Mouse (Mus musculus) MEL (cell line): ENCODE results near the gene Mob3b. TPM values are rescaled to one million over a fixed set of nuclear protein-coding genes. Genes with fewer than 3 reads are reported as not detected.
A peak's percentile ranks its signal among the peaks of the same experiment; 100 is the strongest.

Source experiments
- DNase-seq: peaks from one replicate; pipeline ENCODE4 v3.0.0; 2011; ENCODE audit warnings: low read depth, low spot score
- H3K27ac ChIP-seq: 2 replicates; pipeline ENCODE4 v1.5.1; 2012; ENCODE audit warnings: low read depth, mild to moderate bottlenecking, control low read depth, low read length, moderate library complexity; ENCODE audit not compliant: control insufficient read depth
- H3K27me3 ChIP-seq, 2 experiments: fragments of 150-350 bp in 1 of 2; sonication (generic) in 1 of 2; 2 replicates each; pipeline ENCODE4 v1.6.1; 2012; ENCODE audit warnings: low read length in 2 of 2, mild to moderate bottlenecking in 2 of 2, improper control_type of control experiment in 1 of 2, moderate library complexity in 1 of 2; ENCODE audit not compliant: insufficient read depth in 2 of 2, control insufficient read depth in 1 of 2
- H3K36me3 ChIP-seq, 2 experiments: 2 replicates each; pipeline ENCODE4 v1.6.1; 2012 to 2014; ENCODE audit warnings: low read length in 2 of 2, improper control_type of control experiment in 1 of 2, inconsistent platforms in 1 of 2, mild to moderate bottlenecking in 1 of 2; ENCODE audit not compliant: insufficient read depth in 2 of 2, control insufficient read depth in 1 of 2
- H3K4me1 ChIP-seq, 2 experiments: fragments of 150-350 bp in 1 of 2; sonication (generic) in 1 of 2; 2 replicates each; pipeline ENCODE4 v1.6.1; 2012; ENCODE audit warnings: low read length in 2 of 2, improper control_type of control experiment in 1 of 2, mild to moderate bottlenecking in 1 of 2; ENCODE audit not compliant: insufficient read depth in 2 of 2, control insufficient read depth in 1 of 2
- H3K4me3 ChIP-seq, 2 experiments: fragments of 150-350 bp in 1 of 2; sonication (generic) in 1 of 2; 2 replicates each; pipeline ENCODE4 v1.5.1; 2012; ENCODE audit warnings: low read depth in 2 of 2, low read length in 2 of 2, mild to moderate bottlenecking in 2 of 2, moderate library complexity in 2 of 2, control low read depth in 1 of 2, improper control_type of control experiment in 1 of 2; ENCODE audit not compliant: control insufficient read depth in 1 of 2, insufficient read depth in 1 of 2
- H3K79me2 ChIP-seq: 2 replicates; pipeline ENCODE4 v1.6.1; 2012; ENCODE audit warnings: mild to moderate bottlenecking, low read length, moderate library complexity; ENCODE audit not compliant: control insufficient read depth, poor library complexity, insufficient read depth
- H3K9ac ChIP-seq: 2 replicates; pipeline ENCODE4 v1.6.1; 2012; ENCODE audit warnings: low read depth, mild to moderate bottlenecking, control low read depth, low read length, moderate library complexity; ENCODE audit not compliant: control insufficient read depth, poor library complexity, severe bottlenecking
- H3K9me3 ChIP-seq: fragments of 150-350 bp; sonication (generic); replicated peaks from 2 replicates; pipeline ENCODE4 v1.6.1; 2012; ENCODE audit warnings: mild to moderate bottlenecking, low read length, improper control_type of control experiment, moderate library complexity; ENCODE audit not compliant: insufficient read depth
- CHD1 ChIP-seq: IDR thresholded peaks from 2 replicates; pipeline ENCODE4 v1.6.1; 2012; ENCODE audit warnings: low read depth, mild to moderate bottlenecking, inconsistent platforms, low read length, improper control_type of control experiment
- CHD2 ChIP-seq: IDR thresholded peaks from 2 replicates; pipeline ENCODE4 v1.6.1; 2011; ENCODE audit warnings: low read length, improper control_type of control experiment
- CTCF ChIP-seq, 3 experiments: IDR thresholded peaks in 2 of 3; conservative IDR thresholded peaks in 1 of 3; 2 replicates each; pipeline ENCODE4 v1.5.1; 2011 to 2012; ENCODE audit warnings: low read length in 3 of 3, low read depth in 2 of 3, mild to moderate bottlenecking in 2 of 3, improper control_type of control experiment in 1 of 3, inconsistent platforms in 1 of 3, mixed read lengths in 1 of 3, moderate library complexity in 1 of 3; ENCODE audit not compliant: control insufficient read depth in 1 of 3, insufficient read depth in 1 of 3, poor library complexity in 1 of 3, severe bottlenecking in 1 of 3
- EP300 ChIP-seq, 2 experiments: IDR thresholded peaks; 2 replicates each; pipeline ENCODE4 v1.6.1; 2011; ENCODE audit warnings: improper control_type of control experiment in 2 of 2, low read length in 2 of 2, low read depth in 1 of 2, mild to moderate bottlenecking in 1 of 2
- GABPA ChIP-seq: IDR thresholded peaks from 2 replicates; pipeline ENCODE4 v1.6.1; 2012; ENCODE audit warnings: low read depth, mild to moderate bottlenecking, inconsistent platforms, low read length, improper control_type of control experiment, moderate library complexity
- HCFC1 ChIP-seq: IDR thresholded peaks from 2 replicates; pipeline ENCODE4 v1.6.1; 2012; ENCODE audit warnings: low read depth, mild to moderate bottlenecking, inconsistent platforms, low read length, improper control_type of control experiment, moderate library complexity
- MAFK ChIP-seq: IDR thresholded peaks from 2 replicates; pipeline ENCODE4 v1.6.1; 2011; ENCODE audit warnings: low read depth, mild to moderate bottlenecking, low read length, improper control_type of control experiment, borderline replicate concordance
- MAX ChIP-seq: IDR thresholded peaks from 2 replicates; pipeline ENCODE4 v1.6.1; 2011; ENCODE audit warnings: low read length, improper control_type of control experiment
- MAZ ChIP-seq: IDR thresholded peaks from 2 replicates; pipeline ENCODE4 v1.6.1; 2012; ENCODE audit warnings: low read depth, mild to moderate bottlenecking, inconsistent platforms, low read length, improper control_type of control experiment
- MYC ChIP-seq: IDR thresholded peaks from 2 replicates; pipeline ENCODE4 v1.6.1; 2011; ENCODE audit warnings: low read depth, mild to moderate bottlenecking, low read length, improper control_type of control experiment, moderate library complexity
- NRF1 ChIP-seq: IDR thresholded peaks from 2 replicates; pipeline ENCODE4 v1.6.1; 2014; ENCODE audit warnings: low read depth, mild to moderate bottlenecking, inconsistent platforms, low read length, improper control_type of control experiment, moderate library complexity; ENCODE audit not compliant: poor library complexity, insufficient read depth, severe bottlenecking
- RAD21 ChIP-seq: IDR thresholded peaks from 2 replicates; pipeline ENCODE4 v1.6.1; 2011; ENCODE audit warnings: mild to moderate bottlenecking, low read depth, low read length, improper control_type of control experiment
- SMC3 ChIP-seq: IDR thresholded peaks from 2 replicates; pipeline ENCODE4 v1.6.1; 2011; ENCODE audit warnings: low read depth, low read length, improper control_type of control experiment
- TAL1 ChIP-seq: IDR thresholded peaks from 2 replicates; pipeline ENCODE4 v1.6.1; 2012; ENCODE audit warnings: mild to moderate bottlenecking, inconsistent platforms, low read length, moderate library complexity, mixed read lengths
- TCF12 ChIP-seq: IDR thresholded peaks from 2 replicates; pipeline ENCODE4 v1.6.1; 2014; ENCODE audit warnings: low read depth, mild to moderate bottlenecking, inconsistent platforms, low read length, improper control_type of control experiment, moderate library complexity
- polyA plus RNA-seq, 2 experiments: library from polyadenylated mRNA; stranded (reverse) in 1 of 2; unstranded in 1 of 2; fragments of >175 nt in 1 of 2; fragments of >200 nt in 1 of 2; gene quantifications; 2 replicates each; pipeline versions ENCODE4 v1.2.1 to v1.2.4; 2012; ENCODE audit warnings: low replicate concordance in 2 of 2, low read depth in 1 of 2; ENCODE audit not compliant: insufficient read length in 2 of 2, insufficient read depth in 1 of 2, missing spikeins in 1 of 2
- total RNA-seq: library from RNA; depleted of rRNA; stranded (reverse); fragments of 300-350 nt; gene quantifications from 2 replicates; pipeline ENCODE4 v1.2.3, GENCODE M21; 2012

Mob3b gene
- total and polyA plus RNA-seq, 3 experiments: 3.8 to 4.2 TPM; not detected in 1

DNA sequence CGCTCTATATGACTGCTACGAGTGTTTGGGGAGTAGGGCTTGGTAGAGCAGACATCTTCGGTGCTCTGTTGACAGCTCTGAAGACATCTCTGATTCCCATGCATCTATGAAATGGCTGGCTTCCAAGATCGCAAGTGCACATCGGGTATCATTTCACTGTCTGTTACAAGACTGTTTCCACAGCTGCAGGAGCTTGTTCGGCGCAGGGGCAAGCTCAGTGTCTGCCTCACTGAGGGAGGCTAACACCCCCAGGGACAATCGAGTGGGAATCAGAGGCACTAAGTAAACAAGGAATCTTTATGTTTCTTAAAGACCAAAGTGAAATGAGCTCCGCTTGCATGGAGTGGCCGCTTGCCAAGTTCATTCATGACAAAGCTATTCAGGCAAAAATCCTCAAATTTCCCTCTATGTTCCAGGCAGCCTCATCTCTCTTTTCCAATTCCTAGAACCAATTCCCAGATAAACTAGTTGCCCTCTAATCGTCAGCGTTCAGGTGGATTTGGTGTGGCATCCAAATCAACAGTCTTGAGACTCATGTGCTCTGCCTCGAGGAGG is 12.4 kb upstream of the Mob3b start:
- TF ChIP-seq SMC3 (no peak), CTCF (IDR thresholded peaks at IDR 0.05 in 2 of 3, conservative IDR thresholded peaks at IDR 0.05 in 1 of 3; ENCODE audit: control insufficient read depth in 1 of 3, insufficient read depth in 1 of 3, low read depth in 2 of 3, low read length in 3 of 3, poor library complexity in 1 of 3, severe bottlenecking in 1 of 3) (no peak), HCFC1 (no peak), MAX (no peak), TCF12 (no peak), TAL1 (no peak), CHD1 (no peak), NRF1 (no peak), CHD2 (no peak)
- DNase-seq: no peak

DNA sequence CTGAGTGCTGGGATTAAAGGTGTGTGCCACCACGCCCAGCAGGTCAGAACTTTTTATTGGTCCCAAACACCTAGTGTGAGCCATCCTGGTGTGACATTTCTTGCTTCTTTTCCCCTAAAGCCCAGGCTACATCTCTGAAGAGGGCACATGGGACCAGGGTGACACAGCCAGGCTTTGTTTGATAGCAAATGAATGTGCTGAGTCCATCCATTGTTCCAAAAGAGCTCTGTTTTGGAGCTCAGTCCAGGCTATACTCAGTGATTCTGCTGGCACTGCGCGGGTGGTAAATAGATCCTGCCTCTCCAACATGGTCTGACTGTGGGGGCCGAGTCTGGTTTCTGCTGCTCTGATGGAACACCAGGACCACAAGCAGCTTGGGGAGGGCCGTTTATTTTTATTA is 10.6 kb upstream of the Mob3b start:
- Histone ChIP-seq H3K9ac (no peak overlapping the region), H3K27me3 (no peaks in the 10 kb centered on the region), H3K36me3 (no peaks in the 10 kb centered on the region; a peak in 1 of 4 replicates), H3K9me3 (no peaks in the 10 kb centered on the region), H3K4me3 (no peak overlapping the region), H3K27ac (no peak overlapping the region), H3K4me1 (peaks cover 0 to 2% of the 10 kb centered on the region in 2 experiments; a peak in 2 of 4 replicates), H3K79me2 (no peaks in the 10 kb centered on the region)
- no peak for DNase-seq
- no peak for TF ChIP-seq TCF12
- TF ChIP-seq SMC3: no peak
- no peak for TF ChIP-seq RAD21
- no peak for TF ChIP-seq MAZ
- TF ChIP-seq MYC: no peak

More for the DNA sequence above, 12.4 kb upstream of the Mob3b start:
- Histone ChIP-seq H3K4me1 (peaks cover 0 to 2% of the 10 kb centered on the region in 2 experiments; a peak in 2 of 4 replicates), H3K27me3 (no peaks in the 10 kb centered on the region; a peak in 1 of 4 replicates), H3K4me3 (no peak overlapping the region), H3K9me3 (no peaks in the 10 kb centered on the region), H3K36me3 (no peaks in the 10 kb centered on the region; a peak in 1 of 4 replicates), H3K9ac (no peak overlapping the region), H3K79me2 (no peaks in the 10 kb centered on the region), H3K27ac (no peak overlapping the region)

DNA sequence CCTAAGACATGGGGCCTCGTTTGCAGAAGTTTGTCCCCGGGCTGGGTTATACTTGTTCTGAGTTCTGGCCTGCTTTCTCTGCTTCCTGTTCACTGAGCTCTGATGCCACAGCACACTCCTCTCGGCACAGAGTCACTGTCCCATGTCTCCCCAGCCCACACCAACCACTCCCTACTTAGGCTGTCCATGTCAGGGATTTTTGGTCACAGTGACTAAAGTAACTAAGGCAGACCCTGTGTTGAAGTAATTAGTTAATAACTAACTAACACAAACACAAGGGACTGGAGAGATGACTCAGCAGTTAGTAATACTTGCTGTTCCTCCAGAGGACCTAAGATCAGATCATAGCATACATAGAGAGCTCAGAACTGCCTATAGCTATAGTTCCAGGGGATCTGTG is 8.7 kb upstream of the Mob3b start:
- no peak for TF ChIP-seq MAZ
- TF ChIP-seq GABPA: peak; percentile 36; the same call in 1 of the 2 replicates
- TF ChIP-seq EP300 (IDR thresholded peaks at IDR 0.05; ENCODE audit: low read depth in 1 of 2, low read length in 2 of 2): 0 out of 4 replicates have a peak, but pooled peaks of 1 of the 2 experiments have one; percentile 15
- peak; percentile 65; the same call in 1 of the 2 replicates for TF ChIP-seq MAFK
- no peak for TF ChIP-seq CHD1
- TF ChIP-seq, all 39 proteins: peak for 3
- Histone ChIP-seq H3K9ac (no peak overlapping the region), H3K27me3 (no peaks in the 10 kb centered on the region), H3K9me3 (no peaks in the 10 kb centered on the region), H3K27ac (0 out of 2 replicates have a peak overlapping the region, but pooled peaks have one; percentile 17), H3K79me2 (no peaks in the 10 kb centered on the region), H3K36me3 (no peaks in the 10 kb centered on the region; a peak in 1 of 4 replicates), H3K4me3 (no peak overlapping the region), H3K4me1 (peaks cover 0 to 2% of the 10 kb centered on the region in 2 experiments; a peak in 2 of 4 replicates)
- DNase-seq: peak; percentile 58
